Mouse (Mus musculus): ENCODE measurements around the gene Olfr338.
"Not testable (repeated sequence)": the region's sequence is repeated elsewhere in the genome, so short reads cannot be mapped to it uniquely, and the experiment has no call there.

Olfr338 gene

DNA sequence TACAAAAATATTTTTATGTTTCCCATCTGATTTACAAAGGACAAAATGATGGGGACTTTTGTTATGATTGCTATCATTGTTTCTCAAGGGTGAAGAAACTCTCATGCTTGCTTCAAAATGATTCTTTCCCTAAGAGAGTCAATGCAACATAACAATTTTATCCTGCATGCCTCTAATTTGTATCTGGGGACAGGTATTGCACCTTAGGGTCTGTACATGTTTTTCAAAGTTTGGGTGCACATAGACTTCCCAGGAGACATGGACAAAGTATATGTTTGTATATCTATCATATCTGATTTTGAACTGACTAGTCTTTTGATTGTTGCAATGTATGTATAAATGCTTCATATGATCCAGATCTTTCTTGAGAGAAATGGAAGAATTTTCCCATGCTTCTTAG, at the start of gene Olfr338:
TSS of gene Olfr338 (plus strand) at position 301 of the 400 bp plus-strand sequence.
- no peak for DNase-seq (ENCODE audit: inconsistent age in 2 of 2, low spot score in 1 of 2)

DNA sequence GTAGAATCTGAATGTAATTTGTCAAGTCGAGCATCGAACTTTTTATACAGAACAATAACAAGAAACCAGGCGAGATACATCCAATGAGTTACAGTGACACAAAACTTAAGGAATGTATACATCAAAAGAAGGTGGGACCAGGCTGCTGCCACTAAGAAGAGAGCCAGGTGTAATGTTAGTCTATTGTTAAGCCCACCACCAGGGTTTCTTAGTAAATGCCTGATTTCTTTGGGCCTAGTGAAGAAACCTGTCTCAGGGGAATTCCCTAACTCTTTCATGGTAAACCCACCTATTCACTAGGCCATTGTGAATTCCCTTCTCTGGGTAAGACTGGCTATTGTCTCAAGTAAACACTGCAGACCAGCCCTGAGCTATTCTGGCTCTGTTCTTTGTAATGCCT, 41.9 kb downstream of the Olfr338 start:
- not testable (repeated sequence) for DNase-seq (ENCODE audit: inconsistent age in 2 of 2, low spot score in 1 of 2)

DNA sequence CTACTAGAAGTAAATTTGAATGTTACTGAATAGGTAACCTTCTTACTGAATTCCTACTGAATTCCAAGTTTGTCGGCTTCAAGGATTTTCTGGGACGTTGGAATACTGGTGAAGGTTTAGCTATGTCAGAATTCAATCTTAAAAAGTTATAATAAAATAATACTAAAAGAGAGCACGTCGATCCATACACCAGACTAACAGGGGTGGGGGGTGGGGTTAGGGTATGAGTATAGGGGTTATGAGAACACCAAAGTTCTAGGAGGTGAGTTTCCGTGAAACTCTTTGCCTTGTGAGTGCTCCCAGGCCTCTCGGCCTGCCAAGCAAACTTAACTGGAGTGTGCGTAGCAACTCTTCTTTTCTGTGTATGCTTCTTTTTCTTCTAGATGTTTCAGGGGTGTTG, 42.3 kb downstream of the Olfr338 start:
- not testable (repeated sequence) for DNase-seq (ENCODE audit: inconsistent age in 2 of 2, low spot score in 1 of 2)

DNA sequence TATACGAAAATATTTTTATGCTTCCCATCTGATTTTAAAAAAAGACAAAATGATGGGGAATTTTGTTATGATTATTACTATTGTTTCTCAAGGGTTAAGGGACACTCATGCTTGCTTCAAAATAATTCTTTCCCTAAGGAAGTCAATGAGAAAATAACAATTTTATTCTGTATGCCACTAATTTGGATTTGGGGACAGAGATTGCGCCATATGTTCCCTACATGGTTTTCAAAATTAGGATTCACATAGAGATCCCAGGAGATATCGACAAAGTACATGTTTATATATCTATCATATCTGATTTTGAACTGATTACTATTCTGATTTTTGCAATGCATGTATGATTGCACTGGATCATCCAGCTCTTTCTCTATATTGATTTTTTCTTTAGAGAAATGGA, 45.3 kb downstream of the Olfr338 start, which contains the start of gene Olfr339:
TSS of gene Olfr339 (plus strand) at position 301 of the 400 bp plus-strand sequence.
- DNase-seq (ENCODE audit: inconsistent age in 2 of 2, low spot score in 1 of 2), result no peak

Measured in adrenal gland, adult (tissue).